Mouse (Mus musculus) CH12.LX (cell line): Measurements from ENCODE around the gene Ganab. TPM values are rescaled to one million over a fixed set of nuclear protein-coding genes. Genes with fewer than 3 reads are reported as not detected.

Experiments
- DNase-seq: peaks from one replicate; pipeline ENCODE4 v3.0.0-alpha.2; 2013; ENCODE audit errors: extremely low read depth
- H3K27ac ChIP-seq: 2 replicates; pipeline ENCODE4 v1.5.1; 2012; ENCODE audit warnings: low read depth, mild to moderate bottlenecking, control low read depth, moderate library complexity; ENCODE audit not compliant: insufficient read depth
- H3K27me3 ChIP-seq: replicated peaks from 2 replicates; pipeline ENCODE3; 2012; ENCODE audit warnings: inconsistent platforms
- H3K36me3 ChIP-seq, 2 experiments: replicated peaks in 1 of 2; 2 replicates each; pipeline versions ENCODE3 to v1.6.1; 2012; ENCODE audit warnings: inconsistent platforms in 1 of 2, low read length in 1 of 2, mild to moderate bottlenecking in 1 of 2, mixed read lengths in 1 of 2, moderate library complexity in 1 of 2; ENCODE audit not compliant: control insufficient read depth in 1 of 2, insufficient read depth in 1 of 2
- H3K4me1 ChIP-seq, 2 experiments: 2 replicates each; pipeline ENCODE4 v1.6.1; 2012; ENCODE audit warnings: inconsistent platforms in 1 of 2, moderate library complexity in 1 of 2; ENCODE audit not compliant: insufficient read depth in 2 of 2, control insufficient read depth in 1 of 2
- H3K4me2 ChIP-seq: 2 replicates; pipeline ENCODE4 v1.6.1; 2012; ENCODE audit warnings: low read depth, mild to moderate bottlenecking, control low read depth; ENCODE audit not compliant: poor library complexity, insufficient read depth, severe bottlenecking
- H3K4me3 ChIP-seq, 3 experiments: fragments of 150-350 bp in 1 of 3; sonication (generic) in 1 of 3; replicated peaks in 1 of 3; 2 replicates each; pipeline versions ENCODE3 to v1.5.1; 2011 to 2012; ENCODE audit warnings: low read depth in 2 of 3, low read length in 2 of 3, mild to moderate bottlenecking in 2 of 3, moderate library complexity in 2 of 3, control low read depth in 1 of 3, improper control_type of control experiment in 1 of 3, inconsistent platforms in 1 of 3, mixed read lengths in 1 of 3; ENCODE audit not compliant: poor library complexity in 1 of 3
- H3K79me2 ChIP-seq: replicated peaks from 2 replicates; pipeline ENCODE4 v1.6.1; 2012; ENCODE audit warnings: mild to moderate bottlenecking, moderate library complexity; ENCODE audit not compliant: control insufficient read depth, poor library complexity, insufficient read depth, severe bottlenecking; ENCODE audit errors: extremely low read depth
- H3K9ac ChIP-seq: 2 replicates; pipeline ENCODE4 v1.6.1; 2012; ENCODE audit warnings: low read depth, mild to moderate bottlenecking, control low read depth, moderate library complexity; ENCODE audit not compliant: insufficient read depth
- H3K9me3 ChIP-seq: replicated peaks from 2 replicates; pipeline ENCODE3; 2012; ENCODE audit warnings: low read length, inconsistent platforms, mixed read lengths
- BHLHE40 ChIP-seq: IDR thresholded peaks from 2 replicates; pipeline ENCODE4 v1.6.1; 2011; ENCODE audit warnings: mild to moderate bottlenecking, low read depth, low read length, improper control_type of control experiment
- CHD1 ChIP-seq: IDR thresholded peaks from 2 replicates; pipeline ENCODE4 v1.6.1; 2012; ENCODE audit warnings: low read depth, low read length, improper control_type of control experiment, inconsistent platforms
- CTCF ChIP-seq, 2 experiments: IDR thresholded peaks in 1 of 2; conservative IDR thresholded peaks in 1 of 2; 2 replicates each; pipeline ENCODE4 v1.5.1; 2011 to 2012; ENCODE audit warnings: low read depth in 2 of 2, low read length in 2 of 2, improper control_type of control experiment in 1 of 2, inconsistent platforms in 1 of 2, mild to moderate bottlenecking in 1 of 2, moderate library complexity in 1 of 2
- E2F4 ChIP-seq: IDR thresholded peaks from 2 replicates; pipeline ENCODE4 v1.6.1; 2011; ENCODE audit warnings: low read depth, low read length, improper control_type of control experiment; ENCODE audit not compliant: insufficient replicate concordance
- ELF1 ChIP-seq: IDR thresholded peaks from 2 replicates; pipeline ENCODE4 v1.6.1; 2014; ENCODE audit warnings: low read depth, mild to moderate bottlenecking, inconsistent platforms, low read length, improper control_type of control experiment
- EP300 ChIP-seq: IDR thresholded peaks from 2 replicates; pipeline ENCODE4 v1.6.1; 2011; ENCODE audit warnings: low read length, improper control_type of control experiment
- ETS1 ChIP-seq: conservative IDR thresholded peaks from 2 replicates; pipeline ENCODE4 v1.6.1; 2012; ENCODE audit warnings: low read depth, mild to moderate bottlenecking, inconsistent platforms, low read length, improper control_type of control experiment, moderate library complexity
- GABPA ChIP-seq: IDR thresholded peaks from 2 replicates; pipeline ENCODE4 v1.6.1; 2012; ENCODE audit warnings: low read depth, low read length, improper control_type of control experiment, inconsistent platforms; ENCODE audit not compliant: insufficient replicate concordance
- HCFC1 ChIP-seq: IDR thresholded peaks from 2 replicates; pipeline ENCODE4 v1.6.1; 2012; ENCODE audit warnings: low read depth, mild to moderate bottlenecking, inconsistent platforms, low read length, improper control_type of control experiment
- IRF4 ChIP-seq: IDR thresholded peaks from 2 replicates; pipeline ENCODE4 v1.6.1; 2014; ENCODE audit warnings: low read depth, mild to moderate bottlenecking, inconsistent platforms, low read length, improper control_type of control experiment
- JUN ChIP-seq: IDR thresholded peaks from 2 replicates; pipeline ENCODE4 v1.6.1; 2011; ENCODE audit warnings: low read depth, mild to moderate bottlenecking, low read length, improper control_type of control experiment, moderate library complexity; ENCODE audit not compliant: insufficient read depth
- JUND ChIP-seq: conservative IDR thresholded peaks from 2 replicates; pipeline ENCODE4 v1.6.1; 2011; ENCODE audit warnings: low read depth, low read length, improper control_type of control experiment
- KAT2A ChIP-seq: IDR thresholded peaks from 2 replicates; pipeline ENCODE4 v1.6.1; 2012; ENCODE audit warnings: low read length, improper control_type of control experiment, inconsistent platforms; ENCODE audit not compliant: insufficient replicate concordance
- MAFK ChIP-seq: IDR thresholded peaks from 2 replicates; pipeline ENCODE4 v1.6.1; 2011; ENCODE audit warnings: low read length, improper control_type of control experiment; ENCODE audit not compliant: insufficient replicate concordance
- MAX ChIP-seq: IDR thresholded peaks from 2 replicates; pipeline ENCODE4 v1.6.1; 2011; ENCODE audit warnings: low read length, improper control_type of control experiment
- MAZ ChIP-seq: IDR thresholded peaks from 2 replicates; pipeline ENCODE4 v1.6.1; 2012; ENCODE audit warnings: low read depth, mild to moderate bottlenecking, inconsistent platforms, low read length, improper control_type of control experiment, moderate library complexity
- MEF2A ChIP-seq: IDR thresholded peaks from 2 replicates; pipeline ENCODE4 v1.6.1; 2014; ENCODE audit warnings: low read depth, mild to moderate bottlenecking, inconsistent platforms, low read length, improper control_type of control experiment, borderline replicate concordance
- MXI1 ChIP-seq: IDR thresholded peaks from 2 replicates; pipeline ENCODE4 v1.6.1; 2011; ENCODE audit warnings: mild to moderate bottlenecking, low read depth, low read length, improper control_type of control experiment
- MYC ChIP-seq: IDR thresholded peaks from 2 replicates; pipeline ENCODE4 v1.6.1; 2011; ENCODE audit warnings: low read depth, mild to moderate bottlenecking, improper control_type of control experiment, low read length
- NELFE ChIP-seq: IDR thresholded peaks from 2 replicates; pipeline ENCODE4 v1.6.1; 2011; ENCODE audit warnings: low read depth, low read length, improper control_type of control experiment
- NRF1 ChIP-seq: IDR thresholded peaks from 2 replicates; pipeline ENCODE4 v1.6.1; 2014; ENCODE audit warnings: low read depth, mild to moderate bottlenecking, inconsistent platforms, low read length, improper control_type of control experiment, moderate library complexity
- PAX5 ChIP-seq: IDR thresholded peaks from 2 replicates; pipeline ENCODE4 v1.6.1; 2012; ENCODE audit warnings: low read length, inconsistent platforms, mixed read lengths
- POLR2A ChIP-seq: IDR thresholded peaks from 2 replicates; pipeline ENCODE4 v1.6.1; 2011; ENCODE audit warnings: low read depth, mild to moderate bottlenecking, improper control_type of control experiment, low read length
- POLR2AphosphoS2 ChIP-seq: IDR thresholded peaks from 2 replicates; pipeline ENCODE4 v1.6.1; 2011; ENCODE audit warnings: low read depth, low read length, improper control_type of control experiment
- RAD21 ChIP-seq: IDR thresholded peaks from 2 replicates; pipeline ENCODE4 v1.6.1; 2011; ENCODE audit warnings: low read depth, mild to moderate bottlenecking, low read length, improper control_type of control experiment, moderate library complexity
- SIN3A ChIP-seq: IDR thresholded peaks from 2 replicates; pipeline ENCODE4 v1.6.1; 2012; ENCODE audit warnings: low read length, improper control_type of control experiment, inconsistent platforms
- SMC3 ChIP-seq: IDR thresholded peaks from 2 replicates; pipeline ENCODE4 v1.6.1; 2011; ENCODE audit warnings: low read depth, low read length, improper control_type of control experiment
- TBP ChIP-seq: conservative IDR thresholded peaks from 2 replicates; pipeline ENCODE4 v1.6.1; 2011; ENCODE audit warnings: low read depth, low read length, improper control_type of control experiment
- TCF12 ChIP-seq: IDR thresholded peaks from 2 replicates; pipeline ENCODE4 v1.6.1; 2014; ENCODE audit warnings: low read depth, mild to moderate bottlenecking, inconsistent platforms, low read length, improper control_type of control experiment
- UBTF ChIP-seq: IDR thresholded peaks from 2 replicates; pipeline ENCODE4 v1.6.1; 2012; ENCODE audit warnings: low read depth, mild to moderate bottlenecking, inconsistent platforms, low read length, improper control_type of control experiment, moderate library complexity
- USF1 ChIP-seq: IDR thresholded peaks from 2 replicates; pipeline ENCODE4 v1.6.1; 2014; ENCODE audit warnings: low read depth, mild to moderate bottlenecking, inconsistent platforms, low read length, improper control_type of control experiment
- USF2 ChIP-seq: conservative IDR thresholded peaks from 2 replicates; pipeline ENCODE4 v1.6.1; 2011; ENCODE audit warnings: low read depth, low read length, improper control_type of control experiment
- ZC3H11A ChIP-seq: IDR thresholded peaks from 2 replicates; pipeline ENCODE4 v1.6.1; 2012; ENCODE audit warnings: low read depth, mild to moderate bottlenecking, inconsistent platforms, low read length, improper control_type of control experiment
- ZKSCAN1 ChIP-seq: IDR thresholded peaks from 2 replicates; pipeline ENCODE4 v1.6.1; 2012; ENCODE audit warnings: low read depth, inconsistent platforms, low read length, improper control_type of control experiment, borderline replicate concordance
- ZMIZ1 ChIP-seq: IDR thresholded peaks from 2 replicates; pipeline ENCODE4 v1.6.1; 2012; ENCODE audit warnings: low read depth, mild to moderate bottlenecking, inconsistent platforms, low read length, improper control_type of control experiment
- ZNF384 ChIP-seq: IDR thresholded peaks from 2 replicates; pipeline ENCODE4 v1.6.1; 2012; ENCODE audit warnings: low read depth, low read length, improper control_type of control experiment, inconsistent platforms
- dilution Hi-C: fragments of 300-500 bp; cut with MboI; formaldehyde crosslinking; loops from 2 replicates; pipeline ENCODE4 v1.14.3; 2020; ENCODE audit warnings: low sequenced_read_pairs; ENCODE audit not compliant: extremely low pct_unique_long_range_greater_than_20kb, extremely low pct_ligation_motif_present
- in situ Hi-C: fragments of 300-500 bp; cut with MboI; formaldehyde crosslinking; loops from 3 replicates; pipeline ENCODE4 v1.14.3; 2019; ENCODE audit warnings: low sequenced_read_pairs, low pct_ligation_motif_present, low pct_unique_long_range_greater_than_20kb, mixed read lengths
- polyA plus RNA-seq: library from polyadenylated mRNA; unstranded; fragments of >175 nt; gene quantifications from 2 replicates; pipeline ENCODE4 v1.2.1, GENCODE M21; 2012; ENCODE audit warnings: low read depth; ENCODE audit not compliant: insufficient read length
- total RNA-seq, 2 experiments: library from RNA; depleted of rRNA; stranded (reverse); fragments of 300-350 nt in 1 of 2; fragments of >200 nt in 1 of 2; gene quantifications; 2 replicates each; pipeline ENCODE4 v1.2.3; 2012 to 2014

Gene Ganab
- total and polyA plus RNA-seq, 3 experiments = 97.0 to 169 (median 143) TPM

DNA sequence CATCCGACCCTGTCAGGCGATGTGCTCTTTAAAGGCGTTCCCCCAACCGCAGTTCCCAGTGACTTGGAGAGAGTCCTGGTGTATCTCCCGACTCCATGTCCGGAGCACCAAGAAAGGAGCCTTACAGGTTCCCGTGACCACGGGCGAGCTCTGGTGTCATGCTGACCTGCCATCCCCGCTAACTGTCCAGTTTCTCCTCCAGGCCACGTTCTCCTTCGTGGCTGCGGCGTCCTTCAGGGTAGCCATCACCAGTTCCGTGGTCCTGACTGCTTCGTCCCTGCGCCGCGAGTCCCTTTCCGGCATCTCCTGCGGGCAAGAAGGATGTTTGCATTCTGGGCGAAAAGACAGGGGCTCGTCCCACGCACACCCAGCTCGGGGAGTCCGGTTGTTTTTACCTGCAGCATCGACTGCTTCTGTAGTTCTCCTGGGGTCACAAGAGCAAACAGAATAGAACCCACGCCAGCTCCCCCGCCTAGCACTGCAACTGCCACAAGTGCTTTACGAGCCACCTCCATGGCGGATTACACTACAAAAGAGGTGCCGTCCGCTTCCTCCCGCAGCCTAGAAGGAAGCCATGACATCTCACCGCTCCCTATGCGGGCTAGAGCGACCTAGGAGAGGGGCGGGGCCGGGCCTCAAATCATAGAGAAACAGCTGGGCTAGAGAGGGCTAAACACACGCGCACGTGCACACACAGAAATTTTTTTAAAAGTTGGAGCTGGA, 17.4 kb upstream of the Ganab start, which contains the start of gene Uqcc3:
Uqcc3 (minus strand) TSS at position 613 of the 723 bp plus-strand sequence.
- in situ Hi-C loops = no loop called here
- peaks cover 7 to 32% of the 10 kb centered on the region in 2 experiments for H3K36me3 ChIP-seq
- H3K4me1 ChIP-seq = peaks cover 0 to 16% of the 10 kb centered on the region in 2 experiments; a peak in 3 of 4 replicates
- TF ChIP-seq TBP = peak; percentile 90
- TF ChIP-seq IRF4 = peak; percentile 63
- no peak for TF ChIP-seq ZKSCAN1
- TF ChIP-seq MXI1 = peak; percentile 99
- TF ChIP-seq BHLHE40 = peak; percentile 100
- no peak for TF ChIP-seq EP300
- no peak; the same call in 1 of the 2 replicates for TF ChIP-seq USF2
- TF ChIP-seq HCFC1 = peak; percentile 86
- TF ChIP-seq TCF12 = peak; percentile 91
- no peak for TF ChIP-seq RAD21
- TF ChIP-seq JUN = no peak
- peak; percentile 65 for TF ChIP-seq ETS1
- TF ChIP-seq E2F4 = no peak
- TF ChIP-seq CHD1 = peak; percentile 86; the same call in 1 of the 2 replicates
- no peak for TF ChIP-seq MAFK
- peak; percentile 99 for TF ChIP-seq MAX
- TF ChIP-seq USF1 = peak; percentile 58
- TF ChIP-seq ELF1 = peak; percentile 80
- peak; percentile 56; the same call in 1 of the 2 replicates for TF ChIP-seq NRF1
- peak; percentile 86 for TF ChIP-seq MAZ
- TF ChIP-seq KAT2A = peak; percentile 57; the same call in 1 of the 2 replicates
- peak; percentile 83 for TF ChIP-seq ZMIZ1
- no peak for TF ChIP-seq SMC3
- TF ChIP-seq MEF2A = peak; percentile 9; the same call in 1 of the 2 replicates
- TF ChIP-seq NELFE = peak; percentile 91
- peak; percentile 87 for TF ChIP-seq POLR2A
- TF ChIP-seq ZNF384 = peak; percentile 96
- no peak for TF ChIP-seq CTCF (conservative IDR thresholded peaks at IDR 0.05 in 1 of 2, IDR thresholded peaks at IDR 0.05 in 1 of 2; ENCODE audit: low read depth in 2 of 2, low read length in 2 of 2)
- no peak for TF ChIP-seq PAX5
- peak; percentile 98 for TF ChIP-seq MYC
- peak; percentile 43; the same call in 1 of the 2 replicates for TF ChIP-seq UBTF
- TF ChIP-seq SIN3A = peak; percentile 100
- no peak for TF ChIP-seq ZC3H11A
- TF ChIP-seq POLR2AphosphoS2 = peak; percentile 86; the same call in 1 of the 2 replicates
- TF ChIP-seq JUND = no peak
- 0 out of 2 replicates have a peak, but pooled peaks have one; percentile 17 for TF ChIP-seq GABPA
- H3K27ac ChIP-seq = peak within 1 kb of the TSS; percentile 77
- no peaks in the 10 kb centered on the region for H3K27me3 ChIP-seq
- peak within 1 kb of the TSS; percentile 90 to 97 (median 95) for H3K4me3 ChIP-seq
- DNase-seq = peak; percentile 88
- no peaks in the 10 kb centered on the region for H3K79me2 ChIP-seq
- no peaks in the 10 kb centered on the region for H3K9me3 ChIP-seq
- H3K4me2 ChIP-seq = peak within 1 kb of the TSS; percentile 72
- H3K9ac ChIP-seq = peak within 1 kb of the TSS; percentile 88
- dilution Hi-C loops = no loop called here
